Mouse (Mus musculus) cerebellum, adult 2 months (tissue): ENCODE measurements at regions not wholly inside any gene's neighbourhood (a gene's known extent, or its start where the extent isn't known, plus 50 kb on each side); places are given as distances from the start of the nearest gene placed in this dataset.

Experiments used
- DNase-seq, 2 experiments: peaks; one replicate each; pipeline ENCODE4 v3.0.0; 2021
- H3K27ac ChIP-seq: fragments of 200-500 bp; 2 replicates; pipeline ENCODE4 v1.5.1; 2012; ENCODE audit warnings: low read length, control low read depth, inconsistent platforms; ENCODE audit not compliant: insufficient read depth
- H3K27me3 ChIP-seq: fragments of 200-500 bp; 2 replicates; pipeline ENCODE4 v1.6.1; 2012; ENCODE audit warnings: inconsistent platforms, mild to moderate bottlenecking, low read length, moderate library complexity; ENCODE audit not compliant: control insufficient read depth, insufficient read depth
- H3K4me1 ChIP-seq: fragments of 200-500 bp; 2 replicates; pipeline ENCODE4 v1.6.1; 2011; ENCODE audit warnings: low read length; ENCODE audit not compliant: control insufficient read depth, insufficient read depth
- H3K4me3 ChIP-seq: fragments of 200-500 bp; replicated peaks from 2 replicates; pipeline ENCODE3; 2011; ENCODE audit warnings: mild to moderate bottlenecking, low read depth, low read length, control low read depth; ENCODE audit not compliant: insufficient read depth
- CTCF ChIP-seq: fragments of 200-500 bp; IDR thresholded peaks from 2 replicates; pipeline ENCODE4 v1.5.1; 2011; ENCODE audit warnings: low read depth, mild to moderate bottlenecking, control low read depth, low read length, moderate library complexity, borderline replicate concordance; ENCODE audit not compliant: insufficient read depth
- POLR2A ChIP-seq: fragments of 200-500 bp; IDR thresholded peaks from 2 replicates; pipeline ENCODE4 v1.6.1; 2011; ENCODE audit warnings: low read length, control low read depth, borderline replicate concordance; ENCODE audit not compliant: insufficient read depth
- WGBS: fragments of 180-500 bp; shearing (Covaris S2); methylation state at CpG from one replicate; pipeline ENCODE4 v1.1.7; 2018; 5-methylcytosine and 5-hydroxymethylcytosine counted together

- DNase-seq: no peak
- Histone ChIP-seq H3K27me3 (no peaks in the 10 kb centered on the region; the same call in 1 of the 2 replicates), H3K27ac (no peak overlapping the region), H3K4me3 (no peak overlapping the region), H3K4me1 (peaks cover 1% of the 10 kb centered on the region)
- TF ChIP-seq CTCF (no peak), POLR2A (no peak)
- WGBS: 83% methylated on average over 4 of the region's 4 CpGs
These were observed 185.9 kb upstream of the Zdhhc25 start for GRCm38 (mm10) chr15:88414206-88414605.

GRCm38 (mm10) chr15:88418881-88419280 lies 181.2 kb upstream of the Zdhhc25 start:
- DNase-seq: no peak
- no peak overlapping the region for H3K4me3 ChIP-seq
- no peaks in the 10 kb centered on the region for H3K4me1 ChIP-seq
- no peak for TF ChIP-seq POLR2A
- TF ChIP-seq CTCF: no peak
- H3K27ac ChIP-seq: no peak overlapping the region
- H3K27me3 ChIP-seq: no peaks in the 10 kb centered on the region; the same call in 1 of the 2 replicates
- WGBS: 31% methylated on average over 8 of the region's 8 CpGs

GRCm38 (mm10) chr15:88428441-88428840 lies 171.7 kb upstream of the Zdhhc25 start:
- H3K4me3 ChIP-seq: no peak overlapping the region
- DNase-seq: no peak
- H3K4me1 ChIP-seq: peaks cover 7% of the 10 kb centered on the region
- TF ChIP-seq POLR2A (no peak), CTCF (no peak)
- H3K27me3 ChIP-seq: no peaks in the 10 kb centered on the region; the same call in 1 of the 2 replicates
- 78% methylated on average over 7 of the region's 7 CpGs for WGBS
- no peak overlapping the region for H3K27ac ChIP-seq

GRCm38 (mm10) chr15:88430941-88431340 lies 169.2 kb upstream of the Zdhhc25 start:
- TF ChIP-seq CTCF (no peak), POLR2A (no peak)
- WGBS: 10% methylated on average over 7 of the region's 7 CpGs
- DNase-seq: peak; percentile 48 to 56
- no peak overlapping the region for H3K4me3 ChIP-seq
- H3K27me3 ChIP-seq: no peaks in the 10 kb centered on the region; the same call in 1 of the 2 replicates
- H3K4me1 ChIP-seq: peaks cover 7% of the 10 kb centered on the region
- H3K27ac ChIP-seq: no peak overlapping the region

GRCm38 (mm10) chr15:88448272-88448671 lies 151.8 kb upstream of the Zdhhc25 start:
- TF ChIP-seq CTCF (no peak), POLR2A (no peak)
- Histone ChIP-seq H3K4me1 (no peaks in the 10 kb centered on the region), H3K27ac (no peak overlapping the region), H3K4me3 (no peak overlapping the region), H3K27me3 (no peaks in the 10 kb centered on the region)
- no peak for DNase-seq
- WGBS: 84% methylated on average over 4 of the region's 4 CpGs

- Histone ChIP-seq H3K4me3 (no peak overlapping the region), H3K27me3 (no peaks in the 10 kb centered on the region), H3K27ac (no peak overlapping the region), H3K4me1 (no peaks in the 10 kb centered on the region)
- DNase-seq: no peak
- TF ChIP-seq POLR2A: no peak
- TF ChIP-seq CTCF: no peak
- 77% methylated on average over 6 of the region's 6 CpGs for WGBS
These were observed 148.9 kb upstream of the Zdhhc25 start for GRCm38 (mm10) chr15:88451241-88451640.

GRCm38 (mm10) chr15:88468107-88468506 lies 132.0 kb upstream of the Zdhhc25 start:
- Histone ChIP-seq H3K27ac (no peak overlapping the region), H3K4me1 (no peaks in the 10 kb centered on the region; the same call in 1 of the 2 replicates), H3K4me3 (no peak overlapping the region), H3K27me3 (no peaks in the 10 kb centered on the region; the same call in 1 of the 2 replicates)
- DNase-seq: peak; percentile 18 to 27
- 60% methylated on average over 12 of the region's 12 CpGs for WGBS
- no peak for TF ChIP-seq CTCF

GRCm38 (mm10) chr15:88468810-88469209 lies 131.3 kb upstream of the Zdhhc25 start:
- 83% methylated on average over 2 of the region's 2 CpGs for WGBS
- no peak overlapping the region for H3K27ac ChIP-seq
- H3K4me1 ChIP-seq: no peaks in the 10 kb centered on the region; the same call in 1 of the 2 replicates
- no peak overlapping the region for H3K4me3 ChIP-seq
- H3K27me3 ChIP-seq: no peaks in the 10 kb centered on the region; the same call in 1 of the 2 replicates
- DNase-seq: peak; percentile 12 to 23
- TF ChIP-seq CTCF: peak; percentile 47
- TF ChIP-seq POLR2A: no peak
